Mouse (Mus musculus) brain, embryonic 14.5 days (tissue): ENCODE measurements around the gene Aasdh. TPM values are rescaled to one million over a fixed set of nuclear protein-coding genes. Genes with fewer than 3 reads are reported as not detected.

Source experiments
- DNase-seq: peaks from one replicate; pipeline ENCODE4 v3.0.0-alpha.2; 2011; ENCODE audit warnings: low read depth
- CTCF ChIP-seq: fragments of 200-500 bp; IDR thresholded peaks from 2 replicates; pipeline ENCODE4 v1.5.1; 2012; ENCODE audit warnings: inconsistent platforms, mild to moderate bottlenecking, moderate library complexity, borderline replicate concordance; ENCODE audit not compliant: insufficient read depth, insufficient read length; ENCODE audit errors: extremely low read depth
- POLR2A ChIP-seq: fragments of 200-500 bp; IDR thresholded peaks from 2 replicates; pipeline ENCODE4 v1.6.1; 2012; ENCODE audit warnings: mild to moderate bottlenecking, inconsistent platforms, borderline replicate concordance; ENCODE audit not compliant: poor library complexity, insufficient read depth, insufficient read length, severe bottlenecking; ENCODE audit errors: extremely low read depth
- polyA plus RNA-seq: library from polyadenylated mRNA; depleted of rRNA; stranded (reverse); fragments of >200 nt; gene quantifications from 2 replicates; pipeline ENCODE4 v1.2.3, GENCODE M21; 2012; rRNA removed

The Aasdh gene
- 27.9 and 29.5 TPM in 2 replicates for polyA plus RNA-seq

- peak; percentile 98 for DNase-seq
- peak; percentile 84 for TF ChIP-seq POLR2A
- peak; percentile 13; the same call in 1 of the 2 replicates for TF ChIP-seq CTCF
Observed at GRCm38 (mm10) chr5:76905405-76906154, at the start of gene Aasdh. Aasdh (minus strand) TSS chr5:76905514.

- TF ChIP-seq POLR2A, result no peak
- TF ChIP-seq CTCF, result no peak
- no peak for DNase-seq
Observed at GRCm38 (mm10) chr5:76954271-76954900, 49.1 kb upstream of the Aasdh start.

GRCm38 (mm10) chr5:76953794-76954193 lies 48.5 kb upstream of the Aasdh start:
- TF ChIP-seq POLR2A (no peak), CTCF (no peak)
- DNase-seq, result no peak

GRCm38 (mm10) chr5:76952112-76953040 lies 47.1 kb upstream of the Aasdh start:
- DNase-seq, result no peak
- TF ChIP-seq POLR2A, result no peak
- no peak; the same call in 1 of the 2 replicates for TF ChIP-seq CTCF

GRCm38 (mm10) chr5:76951106-76952027 lies 46.1 kb upstream of the Aasdh start, which contains the start of the genes Paics and Ppat:
Paics (plus strand) TSS chr5:76951307.
Ppat (minus strand) TSS chr5:76951578.
- peak; percentile 99 for DNase-seq
- peak; percentile 50; the same call in 1 of the 2 replicates for TF ChIP-seq POLR2A
- no peak for TF ChIP-seq CTCF

- TF ChIP-seq CTCF, result no peak
- no peak for TF ChIP-seq POLR2A
- DNase-seq, result no peak
Observed at GRCm38 (mm10) chr5:76950343-76951105, 45.2 kb upstream of the Aasdh start.

GRCm38 (mm10) chr5:76947758-76948157 lies 42.4 kb upstream of the Aasdh start:
- no peak for DNase-seq
- TF ChIP-seq CTCF (no peak), POLR2A (no peak)

GRCm38 (mm10) chr5:76947142-76947541 lies 41.8 kb upstream of the Aasdh start:
- no peak for TF ChIP-seq CTCF
- no peak for TF ChIP-seq POLR2A
- DNase-seq, result no peak

- peak; percentile 22 for DNase-seq
Observed at GRCm38 (mm10) chr5:76945678-76946033, 40.3 kb upstream of the Aasdh start.

More at GRCm38 (mm10) chr5:76945678-76946033, 40.3 kb upstream of the Aasdh start:
- TF ChIP-seq POLR2A (no peak), CTCF (no peak)
